Comparison of ENCODE assay signal across 19 mouse cellular contexts in the genomic region with DNA sequence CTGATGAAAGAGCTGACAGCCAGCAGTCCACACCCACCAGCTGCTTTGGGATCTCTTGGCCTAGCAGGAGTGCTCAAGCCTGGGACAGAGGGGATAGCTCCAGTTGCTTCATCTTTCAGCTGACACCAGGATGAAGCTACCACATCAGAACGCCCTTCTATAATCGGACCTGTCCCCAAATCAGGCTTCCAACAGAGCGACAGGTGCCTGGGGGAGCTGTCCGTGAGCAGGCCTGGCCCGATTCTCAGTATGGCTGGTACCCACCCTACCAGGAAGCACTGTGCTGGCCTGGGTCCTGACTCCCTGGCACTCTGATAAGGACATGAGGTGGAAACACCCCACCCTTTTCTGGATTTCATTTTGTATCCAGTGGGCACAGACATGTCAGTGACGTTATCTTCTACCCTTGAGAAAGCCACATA. TPM values are rescaled to one million over a fixed set of nuclear protein-coding genes. Genes with fewer than 3 reads are reported as not detected.
DNase-seq lines count a peak whose midpoint lies in the region; ATAC-seq lines count a peak whose summit lies in the region.
"Had no signal": no experiment of that assay in that cellular context is flagged by ENCODE, and none has a peak within 500 bp of the region (broad histone marks: within the 10 kb centered on the region; RNA-seq: fewer than 3 reads in every experiment).

No protein-coding gene starts in this region.

- H3K36me3 ChIP-seq in liver, embryonic 16.5 days (ENCODE audit: control insufficient read depth, insufficient read depth): peaks cover 57% of the 10 kb centered on the region

- no peaks in the 10 kb centered on the region for H3K9me3 ChIP-seq in liver, embryonic 16.5 days (replicated peaks; ENCODE audit: control insufficient read depth, low read length)
- H3K9me3 ChIP-seq: embryonic facial prominence, embryonic 12.5 days; forebrain, embryonic 10.5 days; heart, embryonic 12.5 days had no signal

- peak; percentile 62 for ATAC-seq in erythroblast, adult 5-6 weeks (replicated peaks; ENCODE audit: low FRiP score, poor library complexity, severe bottlenecking)
- peak; percentile 83 for ATAC-seq in liver, embryonic 16.5 days (ENCODE audit: low read depth)
- ATAC-seq: hindbrain, embryonic 16.5 days had no signal

- WGBS in liver, embryonic 16.5 days (ENCODE audit: insufficient replicate concordance): 35% methylated on average over 6 of the region's 6 CpGs

- H3K4me2 ChIP-seq in liver, embryonic 16.5 days (ENCODE audit: low read depth, low read length): peak overlapping the region; percentile 12; the same call in 1 of the 2 replicates
- H3K4me2 ChIP-seq: embryonic facial prominence, embryonic 12.5 days; heart, embryonic 12.5 days had no signal

- peak; percentile 16 to 45 for DNase-seq in spleen, postnatal 36 days (ENCODE audit: low spot score in 2 of 2)
- DNase-seq in spleen, adult 18-20 months: no peak
- no peak for DNase-seq in thymus, adult 18-20 months
- DNase-seq in right cerebral cortex, postnatal 25 days: no peak
- no peak for DNase-seq in lung, postnatal 25 days (ENCODE audit: low spot score)
- DNase-seq: cerebellum, adult 18-20 months; gastrocnemius, postnatal 25 days; kidney, adult 11 months; kidney, postnatal 10 days; lung, adult 2 months; midbrain, embryonic 14.5 days had no signal

- no peak overlapping the region for H3K4me3 ChIP-seq in liver, embryonic 16.5 days (ENCODE audit: low read depth, low read length)
- H3K4me3 ChIP-seq: embryonic facial prominence, embryonic 12.5 days; forebrain, embryonic 10.5 days; heart, embryonic 12.5 days; layer of hippocampus, adult 2 months had no signal

- H3K9ac ChIP-seq in liver, embryonic 16.5 days (ENCODE audit: low read depth, low read length): no peak overlapping the region; the same call in 1 of the 2 replicates
- H3K9ac ChIP-seq: embryonic facial prominence, embryonic 12.5 days; heart, embryonic 12.5 days had no signal

- H3K4me1 ChIP-seq in liver, embryonic 16.5 days (ENCODE audit: control insufficient read depth, low read depth, low read length): peaks cover 17% of the 10 kb centered on the region
- H3K4me1 ChIP-seq: embryonic facial prominence, embryonic 12.5 days had no signal

- no peaks in the 10 kb centered on the region for H3K27me3 ChIP-seq in liver, embryonic 16.5 days (ENCODE audit: control insufficient read depth, insufficient read depth, low read depth, low read length)
- H3K27me3 ChIP-seq: embryonic facial prominence, embryonic 12.5 days; heart, embryonic 12.5 days had no signal

- peak overlapping the region; percentile 77 for H3K27ac ChIP-seq in liver, embryonic 16.5 days (ENCODE audit: low read length)
- H3K27ac ChIP-seq: embryonic facial prominence, embryonic 12.5 days; forebrain, embryonic 10.5 days; layer of hippocampus, adult 2 months; macrophage had no signal

RNA-seq across cellular contexts. Expression of a gene that starts 7.2 kb away (rescaled TPM):
- 0.42 and 2.7 TPM in 2 replicates for total RNA-seq in erythroblast, adult 5-6 weeks (2015; ENCODE audit: low replicate concordance)
- total RNA-seq in erythroblast, adult 5-6 weeks (2017; ENCODE audit: low replicate concordance): 0.70 TPM in 1 of 2 replicates, not detected in the other
- 2.5 and 3.9 TPM in 2 replicates for polyA plus RNA-seq in liver, embryonic 16.5 days (2015; fragmentation: Nextera tagmentation; extraction: Ambion mirVana)
- total RNA-seq: layer of hippocampus, adult 2 months had no signal
- polyA plus RNA-seq: macrophage had no signal

RNA-seq across cellular contexts. Expression of a gene that starts 22.6 kb away (rescaled TPM):
- total RNA-seq in erythroblast, adult 5-6 weeks (2015; ENCODE audit: low replicate concordance): not detected in 2 replicates
- 0.51 and 0.56 TPM in 2 replicates for total RNA-seq in erythroblast, adult 5-6 weeks (2017; ENCODE audit: low replicate concordance)
- polyA plus RNA-seq in liver, embryonic 16.5 days (2015; fragmentation: Nextera tagmentation; extraction: Ambion mirVana): 0.15 and 0.46 TPM in 2 replicates
- polyA plus RNA-seq: macrophage; midbrain, embryonic 14.5 days had no signal

RNA-seq across cellular contexts. Expression of a gene that starts 25.2 kb away (rescaled TPM):
- 32.6 and 82.0 TPM in 2 replicates for total RNA-seq in erythroblast, adult 5-6 weeks (2015; ENCODE audit: low replicate concordance)
- 55.6 and 70.8 TPM in 2 replicates for total RNA-seq in erythroblast, adult 5-6 weeks (2017; ENCODE audit: low replicate concordance)
- 57.6 and 63.2 TPM in 2 replicates for polyA plus RNA-seq in liver, embryonic 16.5 days (2015; fragmentation: Nextera tagmentation; extraction: Ambion mirVana)

RNA-seq across cellular contexts. Expression of a gene that starts 40.4 kb away (rescaled TPM):
- 2.5 and 4.8 TPM in 2 replicates for total RNA-seq in erythroblast, adult 5-6 weeks (2015; ENCODE audit: low replicate concordance)
- total RNA-seq in erythroblast, adult 5-6 weeks (2017; ENCODE audit: low replicate concordance): 4.2 and 5.0 TPM in 2 replicates
- polyA plus RNA-seq in liver, embryonic 16.5 days (2015; fragmentation: Nextera tagmentation; extraction: Ambion mirVana): 18.6 and 19.7 TPM in 2 replicates

RNA-seq across cellular contexts. Expression of a gene that starts 51.5 kb away (rescaled TPM):
- total RNA-seq in erythroblast, adult 5-6 weeks (2015; ENCODE audit: low replicate concordance): not detected in 2 replicates
- 0.14 and 0.26 TPM in 2 replicates for total RNA-seq in erythroblast, adult 5-6 weeks (2017; ENCODE audit: low replicate concordance)
- not detected in 2 replicates for polyA plus RNA-seq in liver, embryonic 16.5 days (2015; fragmentation: Nextera tagmentation; extraction: Ambion mirVana)
- polyA plus RNA-seq: forebrain, embryonic 10.5 days; macrophage had no signal

Comparison
In these comparisons a context has a peak if more than half of its experiments do, and no peak if none do; other contexts are left out.
1. DNase-seq: peak in spleen, postnatal 36 days (2 of 2); none in spleen, adult 18-20 months (0 of 2), thymus, adult 18-20 months (0 of 2), right cerebral cortex, postnatal 25 days (single experiment) and lung, postnatal 25 days (single experiment).